Mouse (Mus musculus) inflammation-experienced regulatory T-cells, adult 6 months (primary cell): ENCODE data around the gene Ufsp1. TPM values are rescaled to one million over a fixed set of nuclear protein-coding genes. Genes with fewer than 3 reads are reported as not detected.

ENCODE experiments used
- ATAC-seq: one replicate; pipeline ENCODE4 v1.8.0; 2017
- polyA plus RNA-seq, 3 experiments: library from polyadenylated mRNA; unstranded; fragments of 100-300 nt; shearing (Covaris generic); gene quantifications; one replicate each; pipeline ENCODE4 v1.2.1; 2017

Gene Ufsp1
- polyA plus RNA-seq, 3 experiments from 2014 or later, result 0.32 to 2.0 (median 1.5) TPM

DNA sequence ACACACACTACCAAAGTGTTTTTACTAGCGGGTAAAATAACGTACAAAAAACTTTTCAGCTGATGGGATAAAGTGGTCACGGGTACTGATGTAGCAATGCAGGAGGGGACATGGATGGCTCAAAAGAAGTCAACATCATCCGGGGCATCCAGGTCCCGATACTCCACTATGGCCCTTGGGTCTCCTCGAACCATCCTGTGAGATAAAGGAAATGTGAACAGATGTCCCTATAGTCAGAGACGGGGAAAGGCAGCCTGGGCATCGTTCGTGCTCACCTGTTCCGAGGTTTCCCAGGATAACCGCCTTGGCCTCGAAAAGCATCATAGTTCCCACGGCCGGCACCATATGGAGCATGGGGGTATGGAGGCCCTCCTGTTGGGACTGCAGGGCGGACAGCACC is 1.3 kb downstream of the Ufsp1 start:
- ATAC-seq, result no peak

- ATAC-seq, result no peak
Observed at GRCm38 (mm10) chr5:137297126-137297525, 2.7 kb downstream of the Ufsp1 start.

DNA sequence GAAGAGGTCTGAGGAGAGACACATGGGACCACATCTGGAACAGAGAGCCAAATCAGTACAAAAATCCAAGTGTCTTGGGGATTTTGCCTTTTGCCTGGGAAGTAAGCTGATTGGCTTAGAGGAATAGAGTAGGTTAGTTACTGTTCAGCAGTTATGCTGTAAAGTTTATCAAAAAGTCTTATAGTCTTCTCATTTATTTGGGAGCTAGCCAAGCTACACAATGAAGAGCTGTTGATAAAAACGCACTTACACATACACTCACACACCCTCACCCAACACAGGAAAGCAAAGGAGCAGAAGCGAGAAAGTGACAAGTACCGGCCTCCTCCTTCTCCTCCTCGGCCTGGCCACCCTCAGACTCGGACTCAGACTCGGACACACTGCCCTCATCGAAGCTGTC is 4.8 kb downstream of the Ufsp1 start:
- ATAC-seq, result no peak

GRCm38 (mm10) chr5:137301253-137301652 is 6.8 kb downstream of the Ufsp1 start:
- no peak for ATAC-seq

- ATAC-seq, result no peak
Observed at GRCm38 (mm10) chr5:137303609-137304008, 9.2 kb downstream of the Ufsp1 start.

DNA sequence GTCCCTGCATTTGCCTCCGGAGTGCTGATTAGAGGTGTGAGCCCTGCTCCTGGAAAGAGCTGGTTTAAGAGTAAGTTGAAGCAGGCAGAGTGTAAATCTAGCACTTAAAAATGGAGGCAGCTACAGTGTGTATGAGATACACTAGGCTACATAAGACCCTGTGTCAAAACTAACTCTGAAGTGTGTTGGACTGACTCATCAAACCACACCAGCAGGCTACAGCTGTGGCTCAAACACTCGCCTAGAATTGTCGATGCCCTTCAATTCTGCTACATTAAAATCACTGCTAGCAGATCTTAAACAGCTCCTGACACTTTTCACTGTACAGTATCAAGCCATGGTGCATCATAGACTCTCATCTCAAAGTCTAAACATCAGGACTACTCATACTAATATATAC is 9.7 kb downstream of the Ufsp1 start:
- ATAC-seq, result no peak

DNA sequence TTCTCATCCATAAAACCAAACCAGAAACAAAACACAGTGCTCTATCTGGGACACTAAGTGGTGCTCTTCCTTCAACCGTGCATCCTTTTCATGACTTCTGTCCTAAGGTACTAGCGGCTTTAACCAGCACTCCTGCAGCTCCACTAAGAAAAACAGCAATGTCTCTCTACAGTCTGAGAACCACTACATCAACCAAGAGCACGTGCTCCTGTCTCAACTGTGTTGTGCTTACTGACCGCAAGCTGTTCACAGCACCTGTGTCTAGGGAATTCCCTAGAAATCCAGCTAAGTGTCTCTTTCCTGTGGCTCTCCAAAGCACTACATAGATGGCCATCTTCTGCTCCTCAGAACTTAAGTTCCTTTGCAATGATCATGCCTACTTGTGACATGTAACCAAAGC is 10.4 kb downstream of the Ufsp1 start:
- no peak for ATAC-seq

GRCm38 (mm10) chr5:137305822-137306221 is 11.4 kb downstream of the Ufsp1 start:
- no peak for ATAC-seq

DNA sequence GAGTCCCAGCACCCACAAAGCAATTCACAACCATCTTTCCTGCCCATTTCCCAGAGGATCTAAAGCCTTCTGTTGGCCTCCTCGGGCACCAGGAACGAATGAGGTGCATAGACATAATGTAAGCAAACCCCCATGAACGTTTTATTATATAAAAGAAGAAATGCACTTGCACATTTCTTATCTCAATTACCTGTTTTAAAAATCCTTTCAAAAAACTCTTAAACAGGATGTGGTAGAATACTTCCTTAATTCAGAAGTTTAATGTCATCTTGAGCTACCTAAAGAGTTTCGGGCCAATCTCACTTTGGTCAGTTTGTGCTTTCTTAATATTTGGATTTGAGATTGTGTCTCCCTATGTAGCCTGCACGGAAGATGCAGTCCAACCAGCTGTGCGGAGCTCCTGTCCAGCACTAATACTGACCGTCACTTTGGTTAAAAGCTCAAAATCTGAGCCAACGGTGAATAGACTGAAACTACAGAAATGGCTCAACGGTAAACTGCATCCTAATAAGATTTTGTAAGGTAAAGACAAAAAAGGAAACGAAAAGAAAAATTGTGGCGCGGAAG is 12.1 kb downstream of the Ufsp1 start:
- ATAC-seq, result peak; percentile 46

- peak; percentile 89 for ATAC-seq
Observed at GRCm38 (mm10) chr5:137307071-137307912, 12.9 kb downstream of the Ufsp1 start, which contains the start of gene Srrt. Gene Srrt (minus strand): TSS chr5:137307674.

GRCm38 (mm10) chr5:137308356-137308755 is 13.9 kb downstream of the Ufsp1 start:
- ATAC-seq, result no peak

- no peak for ATAC-seq
Observed at GRCm38 (mm10) chr5:137313466-137314192, 19.2 kb downstream of the Ufsp1 start.

DNA sequence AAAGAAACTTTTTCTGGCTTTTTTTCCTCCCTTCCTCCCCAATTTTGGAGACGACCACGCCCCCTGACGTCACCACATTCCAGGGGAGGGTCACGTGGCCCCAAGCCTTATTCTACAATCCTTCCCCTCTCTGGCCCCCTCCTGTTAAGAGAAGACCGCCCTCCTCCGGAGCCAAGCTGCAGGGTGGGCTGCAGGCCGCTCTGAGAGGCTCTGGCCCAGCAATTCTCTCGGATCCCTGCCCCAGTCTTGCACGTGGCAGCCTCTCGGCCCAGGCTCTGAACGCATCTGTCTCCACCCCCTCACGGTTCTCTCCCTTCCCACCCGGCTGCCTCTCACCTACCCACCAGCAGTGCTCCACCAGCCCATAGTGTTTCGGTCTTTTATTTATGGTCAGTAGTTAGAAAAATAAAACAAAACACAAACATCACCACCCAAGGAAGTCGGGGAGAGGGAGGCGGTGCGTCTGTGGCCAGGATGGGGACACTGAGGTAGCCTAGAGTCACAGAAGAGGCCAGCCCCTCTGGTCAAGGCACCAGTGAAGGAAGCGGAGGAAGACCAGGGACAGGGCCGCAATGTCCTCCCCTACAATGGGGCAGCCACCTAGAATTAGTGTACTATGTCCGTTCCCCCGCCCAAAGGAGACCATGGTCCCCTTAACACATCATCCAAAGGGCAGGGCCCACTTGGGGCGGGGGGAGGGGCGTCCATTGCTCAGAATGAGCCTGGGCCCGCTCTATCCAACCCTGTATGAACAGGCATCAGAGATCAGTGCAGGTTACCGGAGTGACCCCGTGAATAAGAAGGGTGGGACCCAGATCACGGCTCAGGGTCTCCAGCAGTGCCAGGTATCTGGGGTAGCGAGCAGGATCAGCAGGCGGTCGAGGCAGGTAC is 20.0 kb downstream of the Ufsp1 start, which contains the start of gene Trip6:
TSS of gene Trip6 (minus strand) at position 212 of the 891 bp plus-strand sequence.
- ATAC-seq, result no peak

GRCm38 (mm10) chr5:137315084-137315903 is 20.9 kb downstream of the Ufsp1 start:
- ATAC-seq, result peak; percentile 41

DNA sequence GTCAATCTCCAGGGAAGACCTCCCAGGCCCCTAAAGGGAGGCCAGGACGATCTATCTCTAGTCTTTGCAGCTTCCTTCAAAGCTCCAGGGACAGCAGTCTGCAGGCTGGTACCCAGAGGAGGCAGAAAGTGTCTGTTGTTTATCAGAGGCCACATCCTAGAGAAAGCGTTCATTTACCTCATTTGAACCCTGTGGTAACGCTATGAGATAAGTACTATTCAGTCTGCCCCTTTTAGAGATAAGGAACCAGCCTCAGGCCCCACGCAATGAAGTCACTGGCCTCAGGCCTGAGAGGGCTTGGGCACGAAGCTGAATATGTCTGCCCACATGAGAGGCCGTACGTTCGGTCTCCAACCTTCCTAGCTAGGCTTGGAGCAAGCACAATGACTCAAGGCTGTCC is 22.9 kb downstream of the Ufsp1 start:
- ATAC-seq, result no peak

GRCm38 (mm10) chr5:137318570-137318969 is 24.1 kb downstream of the Ufsp1 start:
- no peak for ATAC-seq

GRCm38 (mm10) chr5:137320996-137321395 is 26.6 kb downstream of the Ufsp1 start:
- no peak for ATAC-seq

- no peak for ATAC-seq
Observed at GRCm38 (mm10) chr5:137330910-137331309, 36.5 kb downstream of the Ufsp1 start.

- ATAC-seq, result no peak
Observed at GRCm38 (mm10) chr5:137332857-137333511, 38.6 kb downstream of the Ufsp1 start.

GRCm38 (mm10) chr5:137333512-137334174 is 39.2 kb downstream of the Ufsp1 start, which contains the start of gene Slc12a9:
Gene Slc12a9 (minus strand): TSS chr5:137333597.
- peak; percentile 93 for ATAC-seq
